Mouse (Mus musculus): ENCODE data around the gene Asb14. TPM values are rescaled to one million over a fixed set of nuclear protein-coding genes. Genes with fewer than 3 reads are reported as not detected.
"Not testable (repeated sequence)": the region's sequence is repeated elsewhere in the genome, so short reads cannot be mapped to it uniquely, and the experiment has no call there.

Asb14 gene
- total and polyA plus RNA-seq, 3 experiments: 0.16 TPM; not detected in 2

GRCm38 (mm10) chr14:26900893-26901292 is 6.5 kb downstream of the Asb14 start:
- H3K27me3 ChIP-seq (ENCODE audit: insufficient read depth, low read length): peaks cover 10% of the 10 kb centered on the region
- no peaks in the 10 kb centered on the region for H3K36me3 ChIP-seq (replicated peaks)
- no peaks in the 10 kb centered on the region for H3K4me1 ChIP-seq (ENCODE audit: insufficient read depth, low read depth, low read length)
- DNase-seq (ENCODE audit: low spot score) (no peak), ATAC-seq (ENCODE audit: extremely low read depth, insufficient number of reproducible peaks, low FRiP score, poor library complexity, severe bottlenecking) (no peak)
- no peaks in the 10 kb centered on the region for H3K9me3 ChIP-seq (replicated peaks)
- no peak overlapping the region for H3K4me3 ChIP-seq (ENCODE audit: low read depth, low read length)
- TF ChIP-seq POLR2AphosphoS5 (IDR thresholded peaks at IDR 0.05; ENCODE audit: insufficient replicate concordance, low read depth, low read length): no peak
- no peak for TF ChIP-seq CTCF (IDR thresholded peaks at IDR 0.05; ENCODE audit: low read depth, low read length)
- no peak for TF ChIP-seq GATA2 (IDR thresholded peaks at IDR 0.05; ENCODE audit: borderline replicate concordance, low read depth, low read length)
- TF ChIP-seq TAL1 (conservative IDR thresholded peaks at IDR 0.05; ENCODE audit: low read depth, low read length): no peak
- TF ChIP-seq GATA1 (IDR thresholded peaks at IDR 0.05; ENCODE audit: borderline replicate concordance, low read length): no peak

- Histone ChIP-seq H3K4me1 (ENCODE audit: insufficient read depth, low read depth, low read length) (no peaks in the 10 kb centered on the region), H3K27me3 (ENCODE audit: insufficient read depth, low read length) (peaks cover 3% of the 10 kb centered on the region; the same call in 1 of the 2 replicates), H3K9me3 (replicated peaks) (no peaks in the 10 kb centered on the region), H3K4me3 (ENCODE audit: low read depth, low read length) (no peak overlapping the region), H3K36me3 (replicated peaks) (no peaks in the 10 kb centered on the region)
- TF ChIP-seq TAL1 (conservative IDR thresholded peaks at IDR 0.05; ENCODE audit: low read depth, low read length) (no peak), GATA1 (IDR thresholded peaks at IDR 0.05; ENCODE audit: borderline replicate concordance, low read length) (no peak)
- ATAC-seq (ENCODE audit: extremely low read depth, insufficient number of reproducible peaks, low FRiP score, poor library complexity, severe bottlenecking) (no peak), DNase-seq (ENCODE audit: low spot score) (no peak)
Observed at GRCm38 (mm10) chr14:26907401-26907800, 13.0 kb downstream of the Asb14 start.

GRCm38 (mm10) chr14:26910461-26910860 is 16.1 kb downstream of the Asb14 start:
- not testable (repeated sequence) for ATAC-seq (ENCODE audit: extremely low read depth, insufficient number of reproducible peaks, low FRiP score, poor library complexity, severe bottlenecking); H3K4me3 ChIP-seq (ENCODE audit: low read depth, low read length); H3K27me3 ChIP-seq (ENCODE audit: insufficient read depth, low read length); H3K4me1 ChIP-seq (ENCODE audit: insufficient read depth, low read depth, low read length); DNase-seq (ENCODE audit: low spot score); H3K9me3 ChIP-seq (replicated peaks); H3K36me3 ChIP-seq (replicated peaks)

- Histone ChIP-seq H3K4me3 (ENCODE audit: low read depth, low read length) (no peak overlapping the region), H3K27me3 (ENCODE audit: insufficient read depth, low read length) (no peaks in the 10 kb centered on the region), H3K9me3 (replicated peaks) (no peaks in the 10 kb centered on the region), H3K36me3 (replicated peaks) (no peaks in the 10 kb centered on the region), H3K4me1 (ENCODE audit: insufficient read depth, low read depth, low read length) (no peaks in the 10 kb centered on the region)
- no peak for ATAC-seq (ENCODE audit: extremely low read depth, insufficient number of reproducible peaks, low FRiP score, poor library complexity, severe bottlenecking)
- TF ChIP-seq GATA2 (IDR thresholded peaks at IDR 0.05; ENCODE audit: borderline replicate concordance, low read depth, low read length): no peak
- TF ChIP-seq CTCF (IDR thresholded peaks at IDR 0.05; ENCODE audit: low read depth, low read length): no peak
- TF ChIP-seq POLR2AphosphoS5 (IDR thresholded peaks at IDR 0.05; ENCODE audit: insufficient replicate concordance, low read depth, low read length): no peak
- no peak for TF ChIP-seq TAL1 (conservative IDR thresholded peaks at IDR 0.05; ENCODE audit: low read depth, low read length)
- no peak for TF ChIP-seq GATA1 (IDR thresholded peaks at IDR 0.05; ENCODE audit: borderline replicate concordance, low read length)
- DNase-seq (ENCODE audit: low spot score): no peak
Observed at GRCm38 (mm10) chr14:26911201-26911600, 16.8 kb downstream of the Asb14 start.

GRCm38 (mm10) chr14:26911826-26912225 is 17.5 kb downstream of the Asb14 start:
- DNase-seq (ENCODE audit: low spot score) (no peak), ATAC-seq (ENCODE audit: extremely low read depth, insufficient number of reproducible peaks, low FRiP score, poor library complexity, severe bottlenecking) (no peak)
- Histone ChIP-seq H3K4me3 (ENCODE audit: low read depth, low read length) (no peak overlapping the region), H3K36me3 (replicated peaks) (no peaks in the 10 kb centered on the region), H3K27me3 (ENCODE audit: insufficient read depth, low read length) (no peaks in the 10 kb centered on the region), H3K4me1 (ENCODE audit: insufficient read depth, low read depth, low read length) (no peaks in the 10 kb centered on the region), H3K9me3 (replicated peaks) (no peaks in the 10 kb centered on the region)
- TF ChIP-seq CTCF (IDR thresholded peaks at IDR 0.05; ENCODE audit: low read depth, low read length): no peak

GRCm38 (mm10) chr14:26913681-26914268 is 19.4 kb downstream of the Asb14 start:
- no peak for ATAC-seq (ENCODE audit: extremely low read depth, insufficient number of reproducible peaks, low FRiP score, poor library complexity, severe bottlenecking)
- no peaks in the 10 kb centered on the region for H3K4me1 ChIP-seq (ENCODE audit: insufficient read depth, low read depth, low read length)
- no peaks in the 10 kb centered on the region for H3K9me3 ChIP-seq (replicated peaks)
- TF ChIP-seq GATA1 (IDR thresholded peaks at IDR 0.05; ENCODE audit: borderline replicate concordance, low read length): no peak
- no peak for TF ChIP-seq GATA2 (IDR thresholded peaks at IDR 0.05; ENCODE audit: borderline replicate concordance, low read depth, low read length)
- TF ChIP-seq TAL1 (conservative IDR thresholded peaks at IDR 0.05; ENCODE audit: low read depth, low read length): no peak
- TF ChIP-seq CTCF (IDR thresholded peaks at IDR 0.05; ENCODE audit: low read depth, low read length): no peak
- no peaks in the 10 kb centered on the region for H3K36me3 ChIP-seq (replicated peaks)
- no peak for DNase-seq (ENCODE audit: low spot score)
- no peaks in the 10 kb centered on the region for H3K27me3 ChIP-seq (ENCODE audit: insufficient read depth, low read length)
- no peak overlapping the region for H3K4me3 ChIP-seq (ENCODE audit: low read depth, low read length)

GRCm38 (mm10) chr14:26919310-26919709 is 25.0 kb downstream of the Asb14 start:
- no peak for DNase-seq (ENCODE audit: low spot score)
- H3K27me3 ChIP-seq (ENCODE audit: insufficient read depth, low read length): no peaks in the 10 kb centered on the region
- no peak for ATAC-seq (ENCODE audit: extremely low read depth, insufficient number of reproducible peaks, low FRiP score, poor library complexity, severe bottlenecking)
- TF ChIP-seq TAL1 (conservative IDR thresholded peaks at IDR 0.05; ENCODE audit: low read depth, low read length) (no peak), POLR2AphosphoS5 (IDR thresholded peaks at IDR 0.05; ENCODE audit: insufficient replicate concordance, low read depth, low read length) (no peak), CTCF (IDR thresholded peaks at IDR 0.05; ENCODE audit: low read depth, low read length) (no peak), GATA1 (IDR thresholded peaks at IDR 0.05; ENCODE audit: borderline replicate concordance, low read length) (no peak), GATA2 (IDR thresholded peaks at IDR 0.05; ENCODE audit: borderline replicate concordance, low read depth, low read length) (no peak)
- H3K4me1 ChIP-seq (ENCODE audit: insufficient read depth, low read depth, low read length): no peaks in the 10 kb centered on the region
- H3K9me3 ChIP-seq (replicated peaks): no peaks in the 10 kb centered on the region
- H3K36me3 ChIP-seq (replicated peaks): no peaks in the 10 kb centered on the region
- H3K4me3 ChIP-seq (ENCODE audit: low read depth, low read length): no peak overlapping the region
